Mouse (Mus musculus): Measurements from ENCODE around the gene Zfp62. TPM values are rescaled to one million over a fixed set of nuclear protein-coding genes. Genes with fewer than 3 reads are reported as not detected.
"Not testable (repeated sequence)": the region's sequence is repeated elsewhere in the genome, so short reads cannot be mapped to it uniquely, and the experiment has no call there.

Zfp62 gene
- polyA plus RNA-seq, 1 experiment from 2014 or later = 16.2 TPM

- ATAC-seq = no peak
- H3K9me3 ChIP-seq (replicated peaks) = no peaks in the 10 kb centered on the region
- WGBS (ENCODE audit: insufficient replicate concordance) = 2% methylated on average over 7 of the region's 7 CpGs
Observed at GRCm38 (mm10) chr11:49189737-49190136, 13.4 kb upstream of the Zfp62 start.

GRCm38 (mm10) chr11:49191083-49191482 lies 12.0 kb upstream of the Zfp62 start:
- H3K9me3 ChIP-seq (replicated peaks) = no peaks in the 10 kb centered on the region
- H3K9ac ChIP-seq = no peak overlapping the region
- no peak overlapping the region for H3K4me3 ChIP-seq
- no peaks in the 10 kb centered on the region; the same call in 1 of the 2 replicates for H3K27me3 ChIP-seq (replicated peaks)
- no peak overlapping the region for H3K4me2 ChIP-seq
- H3K27ac ChIP-seq = no peak overlapping the region
- no peaks in the 10 kb centered on the region for H3K4me1 ChIP-seq
- ATAC-seq = no peak
- 28% methylated on average over 2 of the region's 2 CpGs for WGBS (ENCODE audit: insufficient replicate concordance)
- no peaks in the 10 kb centered on the region for H3K36me3 ChIP-seq

More at GRCm38 (mm10) chr11:49189737-49190136, 13.4 kb upstream of the Zfp62 start:
- Histone ChIP-seq H3K4me1 (no peaks in the 10 kb centered on the region), H3K27me3 (replicated peaks) (no peaks in the 10 kb centered on the region; the same call in 1 of the 2 replicates), H3K27ac (no peak overlapping the region), H3K9ac (no peak overlapping the region), H3K4me3 (no peak overlapping the region), H3K4me2 (no peak overlapping the region), H3K36me3 (no peaks in the 10 kb centered on the region)

- H3K4me2 ChIP-seq = not testable (repeated sequence)
- WGBS (ENCODE audit: insufficient replicate concordance) = 85% methylated on average over 9 of the region's 9 CpGs
Observed at GRCm38 (mm10) chr11:49194771-49195170, 8.3 kb upstream of the Zfp62 start.

DNA sequence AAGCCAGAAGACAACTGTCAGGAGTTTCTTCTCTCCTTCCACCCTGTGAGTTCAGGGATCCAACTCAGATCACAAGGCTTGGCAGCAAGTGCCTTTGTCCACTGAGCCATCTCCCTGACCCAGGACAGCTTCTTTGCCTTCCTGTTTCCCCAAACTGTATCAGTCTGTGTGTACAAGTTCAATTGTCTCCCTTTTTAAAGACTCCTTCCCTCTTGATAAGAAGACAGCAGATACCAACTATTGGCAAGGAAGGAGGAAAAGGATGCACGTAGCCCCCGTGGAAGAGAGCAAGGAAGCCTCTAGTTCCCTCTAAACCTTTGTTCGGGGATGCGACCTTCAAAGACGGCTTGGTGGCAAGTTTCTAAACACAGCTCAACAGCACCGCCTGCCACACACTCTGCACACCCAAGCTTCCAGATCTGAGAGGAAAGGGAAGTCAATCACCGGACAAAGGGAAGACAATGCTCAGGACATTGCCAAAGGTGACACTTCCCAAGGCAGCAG lies 7.2 kb upstream of the Zfp62 start:
- Histone ChIP-seq H3K27me3 (replicated peaks) (no peaks in the 10 kb centered on the region), H3K9ac (no peak overlapping the region), H3K4me2 (no peak overlapping the region), H3K9me3 (replicated peaks) (no peaks in the 10 kb centered on the region), H3K4me3 (no peak overlapping the region), H3K36me3 (no peaks in the 10 kb centered on the region), H3K27ac (no peak overlapping the region), H3K4me1 (peaks cover 4% of the 10 kb centered on the region; the same call in 1 of the 2 replicates)
- 39% methylated on average over 7 of the region's 7 CpGs for WGBS (ENCODE audit: insufficient replicate concordance)
- ATAC-seq = no peak

More at GRCm38 (mm10) chr11:49194771-49195170, 8.3 kb upstream of the Zfp62 start:
- not testable (repeated sequence) for H3K27me3 ChIP-seq (replicated peaks); H3K36me3 ChIP-seq; H3K27ac ChIP-seq; ATAC-seq; H3K4me1 ChIP-seq; H3K9me3 ChIP-seq (replicated peaks); H3K4me3 ChIP-seq; H3K9ac ChIP-seq

- ATAC-seq = no peak
- no peak overlapping the region for H3K9ac ChIP-seq
- H3K27ac ChIP-seq = no peak overlapping the region
- no peak overlapping the region for H3K4me2 ChIP-seq
- H3K27me3 ChIP-seq (replicated peaks) = no peaks in the 10 kb centered on the region
- H3K4me3 ChIP-seq = no peak overlapping the region
- no peaks in the 10 kb centered on the region for H3K9me3 ChIP-seq (replicated peaks)
- H3K4me1 ChIP-seq = peaks cover 31% of the 10 kb centered on the region
- no peaks in the 10 kb centered on the region for H3K36me3 ChIP-seq
Observed at GRCm38 (mm10) chr11:49200666-49201065, 2.4 kb upstream of the Zfp62 start.

- H3K27ac ChIP-seq = no peak overlapping the region
- ATAC-seq = no peak
- H3K4me1 ChIP-seq = peaks cover 33% of the 10 kb centered on the region
- H3K9me3 ChIP-seq (replicated peaks) = no peaks in the 10 kb centered on the region
- no peaks in the 10 kb centered on the region for H3K27me3 ChIP-seq (replicated peaks)
- H3K4me3 ChIP-seq = no peak overlapping the region
- no peak overlapping the region for H3K4me2 ChIP-seq
- H3K9ac ChIP-seq = 0 out of 2 replicates have a peak overlapping the region, but pooled peaks have one; percentile 35
- peaks cover 1% of the 10 kb centered on the region for H3K36me3 ChIP-seq
Observed at GRCm38 (mm10) chr11:49201142-49201541, 1.9 kb upstream of the Zfp62 start.

DNA sequence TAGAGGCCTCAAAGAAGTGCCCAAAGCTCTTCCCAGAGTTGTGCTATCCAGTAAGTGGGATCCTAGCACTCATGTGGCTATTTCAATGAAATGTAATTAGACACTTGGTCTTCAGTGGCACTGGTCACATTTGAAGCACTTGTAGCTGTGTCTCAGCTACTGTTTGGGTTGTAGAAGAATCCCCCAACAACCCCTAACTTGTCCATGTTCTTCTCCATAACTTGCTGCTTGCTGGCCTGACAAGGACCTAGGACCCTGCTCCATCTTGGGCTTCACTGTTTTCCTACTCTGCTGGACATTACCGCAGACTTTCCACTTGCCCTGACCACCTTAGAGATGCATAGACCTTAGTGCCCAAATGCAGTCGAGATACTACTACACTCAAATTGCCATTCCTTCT lies 1.0 kb upstream of the Zfp62 start:
- ATAC-seq = no peak
- H3K9ac ChIP-seq = peak overlapping the region; percentile 90

DNA sequence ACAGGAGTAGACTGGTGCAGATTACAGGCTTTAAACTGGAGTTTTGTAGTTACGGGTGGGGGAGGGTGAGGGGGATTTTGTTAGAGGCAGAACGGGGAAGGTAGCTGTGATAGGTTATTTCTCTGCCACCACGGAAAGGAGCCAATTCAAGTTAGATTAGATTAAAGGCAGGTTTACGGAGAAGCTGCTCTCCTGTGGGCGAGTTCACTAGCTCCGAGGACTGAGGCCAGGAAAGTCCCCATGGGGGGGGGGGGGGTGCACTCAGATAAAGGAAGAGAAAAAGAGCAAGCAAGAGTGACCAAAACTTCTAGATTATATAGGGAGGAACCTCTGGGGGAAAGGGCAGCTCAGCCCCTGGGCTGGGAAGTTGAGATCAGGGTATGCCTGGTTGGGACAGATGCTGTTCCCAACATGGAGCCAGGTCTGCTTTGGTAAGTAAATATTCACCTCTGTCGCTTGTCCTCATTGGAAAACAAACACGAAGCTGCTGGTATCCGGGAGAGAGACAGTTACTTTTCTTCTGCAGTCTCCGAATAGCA lies 500 bp upstream of the Zfp62 start:
- Histone ChIP-seq H3K4me1 (peaks cover 48% of the 10 kb centered on the region), H3K36me3 (peaks cover 13% of the 10 kb centered on the region), H3K9ac (peak overlapping the region; percentile 90), H3K27me3 (replicated peaks) (no peaks in the 10 kb centered on the region), H3K27ac (peak overlapping the region; percentile 99), H3K4me3 (peak overlapping the region; percentile 79), H3K9me3 (replicated peaks) (no peaks in the 10 kb centered on the region), H3K4me2 (peak overlapping the region; percentile 89)
- under 1% methylated on average over 10 of the region's 10 CpGs for WGBS (ENCODE audit: insufficient replicate concordance)
- ATAC-seq = peak; percentile 17; the same call in 1 of the 2 replicates

More for the DNA sequence above, 1.0 kb upstream of the Zfp62 start:
- Histone ChIP-seq H3K9me3 (replicated peaks) (no peaks in the 10 kb centered on the region), H3K4me3 (peak overlapping the region; percentile 79), H3K36me3 (peaks cover 10% of the 10 kb centered on the region), H3K4me2 (peak overlapping the region; percentile 89), H3K4me1 (peaks cover 43% of the 10 kb centered on the region), H3K27ac (peak overlapping the region; percentile 99), H3K27me3 (replicated peaks) (no peaks in the 10 kb centered on the region)
- WGBS (ENCODE audit: insufficient replicate concordance) = 47% methylated on average over 2 of the region's 2 CpGs

GRCm38 (mm10) chr11:49203771-49204497 lies 842 bp downstream of the Zfp62 start:
- Histone ChIP-seq H3K9me3 (replicated peaks) (no peaks in the 10 kb centered on the region), H3K4me2 (peak overlapping the region; percentile 89), H3K27ac (peak overlapping the region; percentile 99), H3K27me3 (replicated peaks) (no peaks in the 10 kb centered on the region), H3K36me3 (peaks cover 13% of the 10 kb centered on the region), H3K9ac (peak overlapping the region; percentile 90), H3K4me3 (peak overlapping the region; percentile 79), H3K4me1 (peaks cover 58% of the 10 kb centered on the region)
- peak; percentile 68 for ATAC-seq
- WGBS (ENCODE audit: insufficient replicate concordance) = under 1% methylated on average over 24 of the region's 24 CpGs

DNA sequence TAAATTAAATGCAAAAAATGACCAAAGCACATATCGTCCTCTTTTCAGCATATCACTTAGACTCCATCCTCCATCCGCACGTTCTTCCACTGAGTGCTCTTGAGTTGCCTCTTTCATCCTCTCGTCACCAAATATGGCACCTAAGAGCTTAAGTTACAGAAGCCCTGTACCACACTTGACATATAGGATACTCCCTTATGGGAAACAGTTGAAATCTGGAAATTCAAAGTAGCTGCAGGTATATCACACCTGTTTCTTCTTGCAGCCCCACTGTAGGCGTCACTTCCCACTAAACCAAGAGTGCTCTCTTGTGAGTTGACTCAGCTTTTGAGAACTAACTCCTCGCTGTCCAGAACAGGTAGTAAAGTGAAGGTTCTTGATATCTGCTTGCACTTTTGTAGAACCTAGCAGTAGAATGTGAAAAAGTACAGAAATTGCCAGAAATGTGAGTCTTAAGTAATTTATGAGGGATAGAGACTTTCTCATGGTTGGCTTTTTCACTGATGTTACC lies 2.0 kb downstream of the Zfp62 start:
- Histone ChIP-seq H3K4me1 (peaks cover 65% of the 10 kb centered on the region), H3K9me3 (replicated peaks) (no peaks in the 10 kb centered on the region), H3K9ac (no peak overlapping the region), H3K4me2 (peak overlapping the region; percentile 89), H3K27me3 (replicated peaks) (no peaks in the 10 kb centered on the region), H3K27ac (no peak overlapping the region), H3K4me3 (peak overlapping the region; percentile 79), H3K36me3 (peaks cover 15% of the 10 kb centered on the region)
- WGBS (ENCODE audit: insufficient replicate concordance) = 87% methylated on average over 6 of the region's 6 CpGs
- ATAC-seq = no peak

- Histone ChIP-seq H3K4me3 (no peak overlapping the region), H3K27ac (peak overlapping the region; percentile 71; the same call in 1 of the 2 replicates), H3K4me1 (peaks cover 66% of the 10 kb centered on the region), H3K4me2 (peak overlapping the region; percentile 12; the same call in 1 of the 2 replicates), H3K9me3 (replicated peaks) (no peaks in the 10 kb centered on the region), H3K9ac (no peak overlapping the region), H3K36me3 (peaks cover 15% of the 10 kb centered on the region), H3K27me3 (replicated peaks) (no peaks in the 10 kb centered on the region)
- WGBS (ENCODE audit: insufficient replicate concordance) = 90% methylated on average over 1 of the region's 1 CpGs
- peak; percentile 18; the same call in 1 of the 2 replicates for ATAC-seq
Observed at GRCm38 (mm10) chr11:49207495-49207894, 4.4 kb downstream of the Zfp62 start.

- no peaks in the 10 kb centered on the region for H3K9me3 ChIP-seq (replicated peaks)
- H3K36me3 ChIP-seq = peaks cover 44% of the 10 kb centered on the region
- H3K4me1 ChIP-seq = peaks cover 39% of the 10 kb centered on the region
- no peaks in the 10 kb centered on the region for H3K27me3 ChIP-seq (replicated peaks)
- H3K27ac ChIP-seq = 0 out of 2 replicates have a peak overlapping the region, but pooled peaks have one; percentile 40
- ATAC-seq = peak; percentile 95
- H3K4me3 ChIP-seq = no peak overlapping the region
- H3K9ac ChIP-seq = peak overlapping the region; percentile 31; the same call in 1 of the 2 replicates
- H3K4me2 ChIP-seq = peak overlapping the region; percentile 40
Observed at GRCm38 (mm10) chr11:49212577-49212976, 9.5 kb downstream of the Zfp62 start.

Data from liver, embryonic 12.5 days (tissue).